Mouse (Mus musculus) cerebellum, adult 2 months (tissue): ENCODE measurements at regions not wholly inside any gene's neighbourhood (a gene's known extent, or its start where the extent isn't known, plus 50 kb on each side); places are given as distances from the start of the nearest gene placed in this dataset.

ENCODE experiments used
- DNase-seq, 2 experiments: peaks; one replicate each; pipeline ENCODE4 v3.0.0; 2021
- H3K27ac ChIP-seq: fragments of 200-500 bp; 2 replicates; pipeline ENCODE4 v1.5.1; 2012; ENCODE audit warnings: low read length, control low read depth, inconsistent platforms; ENCODE audit not compliant: insufficient read depth
- H3K27me3 ChIP-seq: fragments of 200-500 bp; 2 replicates; pipeline ENCODE4 v1.6.1; 2012; ENCODE audit warnings: inconsistent platforms, mild to moderate bottlenecking, low read length, moderate library complexity; ENCODE audit not compliant: control insufficient read depth, insufficient read depth
- H3K4me1 ChIP-seq: fragments of 200-500 bp; 2 replicates; pipeline ENCODE4 v1.6.1; 2011; ENCODE audit warnings: low read length; ENCODE audit not compliant: control insufficient read depth, insufficient read depth
- H3K4me3 ChIP-seq: fragments of 200-500 bp; replicated peaks from 2 replicates; pipeline ENCODE3; 2011; ENCODE audit warnings: mild to moderate bottlenecking, low read depth, low read length, control low read depth; ENCODE audit not compliant: insufficient read depth
- CTCF ChIP-seq: fragments of 200-500 bp; IDR thresholded peaks from 2 replicates; pipeline ENCODE4 v1.5.1; 2011; ENCODE audit warnings: low read depth, mild to moderate bottlenecking, control low read depth, low read length, moderate library complexity, borderline replicate concordance; ENCODE audit not compliant: insufficient read depth
- POLR2A ChIP-seq: fragments of 200-500 bp; IDR thresholded peaks from 2 replicates; pipeline ENCODE4 v1.6.1; 2011; ENCODE audit warnings: low read length, control low read depth, borderline replicate concordance; ENCODE audit not compliant: insufficient read depth
- WGBS: fragments of 180-500 bp; shearing (Covaris S2); methylation state at CpG from one replicate; pipeline ENCODE4 v1.1.7; 2018; 5-methylcytosine and 5-hydroxymethylcytosine counted together

GRCm38 (mm10) chr11:38443291-38443690 lies 1207.5 kb upstream of the Tenm2 start:
- WGBS = 55% methylated on average over 5 of the region's 5 CpGs
- no peaks in the 10 kb centered on the region for H3K4me1 ChIP-seq
- TF ChIP-seq CTCF = no peak
- no peak for TF ChIP-seq POLR2A
- no peak overlapping the region for H3K27ac ChIP-seq
- no peaks in the 10 kb centered on the region for H3K27me3 ChIP-seq
- DNase-seq = no peak
- no peak overlapping the region for H3K4me3 ChIP-seq

GRCm38 (mm10) chr11:38410302-38410701 lies 1174.5 kb upstream of the Tenm2 start:
- no peaks in the 10 kb centered on the region for H3K27me3 ChIP-seq
- no peak overlapping the region for H3K4me3 ChIP-seq
- no peak overlapping the region for H3K27ac ChIP-seq
- no peaks in the 10 kb centered on the region for H3K4me1 ChIP-seq
- DNase-seq = no peak
- 16% methylated on average over 1 of the region's 1 CpGs for WGBS
- TF ChIP-seq POLR2A (no peak), CTCF (no peak)

DNA sequence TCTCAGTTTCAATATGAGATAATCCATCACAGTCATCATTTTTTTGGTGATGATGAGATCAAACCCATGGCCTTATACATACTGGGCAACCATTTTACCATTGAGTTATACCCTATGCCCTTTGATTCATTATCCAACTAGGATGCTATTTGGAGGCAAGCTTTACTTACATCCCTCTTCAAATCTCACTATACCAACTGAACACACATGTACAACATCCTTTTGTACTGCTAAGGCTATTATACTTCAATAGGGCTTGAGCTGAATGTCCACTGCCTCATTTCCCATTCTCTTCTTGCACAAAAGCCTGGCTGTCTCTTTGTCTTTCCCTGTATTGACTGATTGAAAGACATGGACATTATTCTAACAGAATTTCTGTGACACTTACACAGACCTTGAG lies 1162.0 kb upstream of the Tenm2 start:
- H3K27ac ChIP-seq = no peak overlapping the region
- no peaks in the 10 kb centered on the region for H3K27me3 ChIP-seq
- no peaks in the 10 kb centered on the region for H3K4me1 ChIP-seq
- no peak overlapping the region for H3K4me3 ChIP-seq
- TF ChIP-seq POLR2A (no peak), CTCF (no peak)
- no peak for DNase-seq

DNA sequence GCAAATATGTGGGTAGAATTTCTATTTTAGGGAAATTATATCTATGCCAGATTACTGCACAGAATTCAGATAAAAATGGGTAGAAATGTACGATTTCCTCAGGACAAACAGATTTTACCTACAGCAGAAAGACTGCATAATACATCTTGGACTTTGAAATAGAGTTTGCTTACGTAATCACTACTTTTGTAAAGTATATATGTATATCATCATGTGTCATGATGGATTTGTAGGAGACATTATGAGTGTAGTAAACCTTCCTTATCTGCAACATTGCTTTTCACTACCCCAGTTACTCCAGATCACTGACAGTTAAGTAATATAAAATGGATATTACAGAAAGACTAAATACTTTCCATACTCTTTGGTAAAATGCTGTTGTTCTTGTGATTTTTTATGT lies 1151.2 kb upstream of the Tenm2 start:
- TF ChIP-seq CTCF = no peak
- TF ChIP-seq POLR2A = no peak
- 89% methylated on average over 2 of the region's 2 CpGs for WGBS
- Histone ChIP-seq H3K27ac (no peak overlapping the region), H3K27me3 (no peaks in the 10 kb centered on the region), H3K4me3 (no peak overlapping the region), H3K4me1 (no peaks in the 10 kb centered on the region)
- DNase-seq = no peak

DNA sequence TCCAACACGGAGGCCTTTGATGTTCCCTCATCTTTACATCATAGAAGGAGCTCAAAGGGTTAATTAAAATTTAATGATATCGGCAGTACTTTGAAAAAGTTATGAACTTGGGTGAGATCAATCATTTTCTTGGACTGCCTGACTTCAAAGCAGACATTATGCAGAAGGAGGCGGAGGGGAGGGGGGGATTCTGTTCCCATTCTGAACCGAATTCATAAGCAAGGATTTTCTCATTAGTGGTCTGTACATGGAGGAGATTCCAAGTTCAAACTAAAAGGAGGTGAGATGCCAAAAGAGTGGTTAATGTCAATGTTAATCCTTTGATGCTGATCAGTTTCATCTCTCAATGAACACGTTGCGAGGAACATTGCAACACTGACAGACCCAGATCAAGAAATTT lies 1110.7 kb upstream of the Tenm2 start:
- H3K27me3 ChIP-seq = no peaks in the 10 kb centered on the region
- H3K27ac ChIP-seq = no peak overlapping the region
- DNase-seq = no peak
- H3K4me1 ChIP-seq = no peaks in the 10 kb centered on the region
- no peak overlapping the region for H3K4me3 ChIP-seq
- WGBS = 74% methylated on average over 6 of the region's 6 CpGs
- TF ChIP-seq POLR2A = no peak
- no peak for TF ChIP-seq CTCF

GRCm38 (mm10) chr11:38335411-38335810 lies 1099.6 kb upstream of the Tenm2 start:
- no peaks in the 10 kb centered on the region for H3K4me1 ChIP-seq
- TF ChIP-seq POLR2A (no peak), CTCF (no peak)
- H3K27me3 ChIP-seq = no peaks in the 10 kb centered on the region
- DNase-seq = no peak
- WGBS = 74% methylated on average over 3 of the region's 3 CpGs
- no peak overlapping the region for H3K4me3 ChIP-seq
- no peak overlapping the region for H3K27ac ChIP-seq

DNA sequence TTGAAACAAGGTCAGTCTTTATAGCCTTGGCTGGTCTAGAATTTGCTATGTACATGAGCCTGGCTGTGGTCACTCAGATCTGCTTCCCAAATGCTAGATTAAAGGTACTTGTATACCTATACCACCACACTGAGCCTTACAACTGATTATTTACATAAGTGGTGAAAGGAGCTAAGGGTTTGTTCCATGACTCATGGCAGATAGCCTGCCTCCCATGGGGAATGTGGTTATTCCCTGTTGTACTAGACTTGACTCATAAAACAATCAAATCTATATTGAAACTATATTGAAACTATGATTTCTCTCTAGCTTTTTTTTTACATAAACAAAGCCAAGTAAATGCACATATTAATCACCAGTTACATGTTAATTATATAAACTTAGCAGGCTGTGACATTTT lies 1061.9 kb upstream of the Tenm2 start:
- H3K4me1 ChIP-seq = no peaks in the 10 kb centered on the region
- no peak overlapping the region for H3K4me3 ChIP-seq
- TF ChIP-seq POLR2A (no peak), CTCF (no peak)
- no peak overlapping the region for H3K27ac ChIP-seq
- no peaks in the 10 kb centered on the region for H3K27me3 ChIP-seq
- no peak for DNase-seq

GRCm38 (mm10) chr11:38291289-38291688 lies 1055.5 kb upstream of the Tenm2 start:
- TF ChIP-seq CTCF (no peak), POLR2A (no peak)
- Histone ChIP-seq H3K27me3 (no peaks in the 10 kb centered on the region), H3K4me1 (no peaks in the 10 kb centered on the region), H3K4me3 (no peak overlapping the region), H3K27ac (no peak overlapping the region)
- 72% methylated on average over 3 of the region's 3 CpGs for WGBS
- no peak for DNase-seq
